Mouse (Mus musculus) liver, embryonic 13.5 days (tissue): ENCODE results near the gene Krt28. TPM values are rescaled to one million over a fixed set of nuclear protein-coding genes. Genes with fewer than 3 reads are reported as not detected.

Experiments
- polyA plus RNA-seq: library from polyadenylated mRNA; unstranded; fragments of >200 nt; fragmentation: Nextera tagmentation; extraction: Ambion mirVana; gene quantifications from 2 replicates; pipeline ENCODE4 v1.2.1, GENCODE M21; 2015

The Krt28 gene
- polyA plus RNA-seq, 1 experiment from 2014 or later: not detected

Other genes starting within 250 kb of the Krt28 start
- gene Ccr7, start 219.8 kb downstream of the Krt28 start, polyA plus RNA-seq: 0.07 and 0.17 TPM in 2 replicates
- 96.0 and 123 TPM in 2 replicates for gene Smarce1, start 143.9 kb downstream of the Krt28 start, polyA plus RNA-seq
- 0.05 and 0.29 TPM in 2 replicates for gene Krt222, start 130.8 kb downstream of the Krt28 start, polyA plus RNA-seq
- not detected in 2 replicates for gene Krt24, start 89.6 kb downstream of the Krt28 start, polyA plus RNA-seq
- not detected in 2 replicates for gene Krt25, start 52.0 kb downstream of the Krt28 start, polyA plus RNA-seq
- gene Krt26, start 36.9 kb downstream of the Krt28 start, polyA plus RNA-seq: not detected in 2 replicates
- not detected in 2 replicates for gene Krt27, start 23.8 kb downstream of the Krt28 start, polyA plus RNA-seq
- gene Krt10, start 14.5 kb upstream of the Krt28 start, polyA plus RNA-seq: 4.2 and 4.6 TPM in 2 replicates
- gene Krt12, start 47.4 kb upstream of the Krt28 start, polyA plus RNA-seq: not detected in 2 replicates
- 28.0 and 33.9 TPM in 2 replicates for gene Krt20, start 63.2 kb upstream of the Krt28 start, polyA plus RNA-seq
- gene Krt23, start 118.2 kb upstream of the Krt28 start, polyA plus RNA-seq: 0.54 and 0.67 TPM in 2 replicates
- gene Krt39, start 146.4 kb upstream of the Krt28 start, polyA plus RNA-seq: not detected in 2 replicates
- not detected in 2 replicates for gene Krt40, start 168.3 kb upstream of the Krt28 start, polyA plus RNA-seq
- gene Krtap3-3, start 176.0 kb upstream of the Krt28 start, polyA plus RNA-seq: not detected in 2 replicates
- not detected in 2 replicates for gene Krtap3-2, start 181.9 kb upstream of the Krt28 start, polyA plus RNA-seq
- gene Gm11939, start 184.6 kb upstream of the Krt28 start, polyA plus RNA-seq: not detected in 2 replicates
- not detected in 2 replicates for gene Krtap3-1, start 191.7 kb upstream of the Krt28 start, polyA plus RNA-seq
- gene Krtap1-5, start 206.1 kb upstream of the Krt28 start, polyA plus RNA-seq: not detected in 2 replicates
- gene Krtap1-4, start 208.8 kb upstream of the Krt28 start, polyA plus RNA-seq: not detected in 2 replicates
- gene Krtap1-3, start 216.4 kb upstream of the Krt28 start, polyA plus RNA-seq: not detected in 2 replicates
- gene Krtap9-3, start 223.2 kb upstream of the Krt28 start, polyA plus RNA-seq: not detected in 2 replicates
- not detected in 2 replicates for gene Gm11938, start 228.4 kb upstream of the Krt28 start, polyA plus RNA-seq
- not detected in 2 replicates for gene Gm11937, start 235.3 kb upstream of the Krt28 start, polyA plus RNA-seq
- gene Krtap2-4, start 239.9 kb upstream of the Krt28 start, polyA plus RNA-seq: not detected in 2 replicates
- not detected in 2 replicates for gene Gm11562, start 245.5 kb upstream of the Krt28 start, polyA plus RNA-seq